Mouse (Mus musculus) liver, adult 2 months (tissue): Measurements from ENCODE around the gene Cd163l1.

ENCODE experiments used
- CTCF ChIP-seq: fragments of 200-500 bp; IDR thresholded peaks from 2 replicates; pipeline ENCODE4 v1.5.1; 2011; ENCODE audit warnings: low read depth, low read length, control low read depth
- POLR2A ChIP-seq: fragments of 200-500 bp; IDR thresholded peaks from 2 replicates; pipeline ENCODE4 v1.6.1; 2011; ENCODE audit warnings: low read length, control low read depth; ENCODE audit not compliant: insufficient read depth; ENCODE audit errors: extremely low read depth

- TF ChIP-seq CTCF (no peak), POLR2A (no peak)
Measured at GRCm38 (mm10) chr7:140196002-140196401, 22.1 kb upstream of the Cd163l1 start.
